Mouse (Mus musculus): ENCODE measurements around the gene Gm17268.

Gene Gm17268

DNA sequence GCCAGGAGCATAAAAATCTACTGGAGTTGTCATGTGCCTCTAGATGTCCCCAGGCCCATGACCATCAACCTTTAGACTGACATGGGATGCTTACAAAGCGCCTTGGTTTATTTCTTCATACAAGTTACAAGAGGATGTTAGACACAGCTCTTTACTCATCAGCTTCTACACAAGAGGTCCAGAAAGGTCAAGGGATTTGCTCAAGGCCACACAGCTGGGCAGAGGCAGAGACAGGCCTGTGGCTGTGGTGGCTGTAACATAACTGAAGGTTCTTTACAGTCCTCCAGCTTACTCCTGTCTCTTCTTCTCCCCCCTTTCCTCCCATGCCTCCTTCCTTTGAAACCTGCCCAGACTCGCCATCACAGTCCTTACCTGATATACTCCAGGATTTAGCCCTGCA is 8.2 kb downstream of the Gm17268 start:
- DNase-seq, result no peak

- no peak for DNase-seq
These were observed 14.6 kb downstream of the Gm17268 start for GRCm38 (mm10) chr11:82023769-82024168.

DNA sequence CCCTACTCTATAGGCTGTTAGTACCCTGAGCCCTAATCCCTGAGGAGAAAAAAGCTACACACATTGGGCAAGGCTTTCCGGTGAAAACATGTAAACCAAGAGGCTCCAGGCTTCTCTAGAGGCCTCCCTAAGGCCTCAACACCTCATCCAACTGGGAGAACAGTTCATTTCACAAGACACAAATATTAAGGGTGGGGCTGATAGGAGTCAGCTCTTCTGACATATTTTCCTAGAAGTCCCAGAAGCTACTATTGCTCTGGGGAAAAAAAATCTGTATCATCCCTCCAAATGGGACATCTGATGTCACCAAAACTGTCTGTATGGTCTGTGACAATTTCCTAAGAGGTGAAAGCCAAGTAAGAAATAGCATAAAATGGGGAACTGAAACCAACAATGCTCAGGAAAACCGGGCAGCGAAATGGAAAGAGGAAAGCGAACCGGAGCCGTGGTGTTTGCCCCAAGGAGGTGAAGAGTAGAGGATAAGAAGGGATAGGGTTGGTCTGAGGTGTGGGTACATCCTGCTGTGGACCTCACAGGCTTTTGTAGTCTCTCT is 15.8 kb downstream of the Gm17268 start:
- DNase-seq, result no peak

GRCm38 (mm10) chr11:82021406-82021805 is 17.0 kb downstream of the Gm17268 start:
- no peak for DNase-seq

GRCm38 (mm10) chr11:82019793-82020192 is 18.6 kb downstream of the Gm17268 start:
- DNase-seq, result no peak

GRCm38 (mm10) chr11:82019389-82019788 is 19.0 kb downstream of the Gm17268 start:
- DNase-seq, result no peak

DNA sequence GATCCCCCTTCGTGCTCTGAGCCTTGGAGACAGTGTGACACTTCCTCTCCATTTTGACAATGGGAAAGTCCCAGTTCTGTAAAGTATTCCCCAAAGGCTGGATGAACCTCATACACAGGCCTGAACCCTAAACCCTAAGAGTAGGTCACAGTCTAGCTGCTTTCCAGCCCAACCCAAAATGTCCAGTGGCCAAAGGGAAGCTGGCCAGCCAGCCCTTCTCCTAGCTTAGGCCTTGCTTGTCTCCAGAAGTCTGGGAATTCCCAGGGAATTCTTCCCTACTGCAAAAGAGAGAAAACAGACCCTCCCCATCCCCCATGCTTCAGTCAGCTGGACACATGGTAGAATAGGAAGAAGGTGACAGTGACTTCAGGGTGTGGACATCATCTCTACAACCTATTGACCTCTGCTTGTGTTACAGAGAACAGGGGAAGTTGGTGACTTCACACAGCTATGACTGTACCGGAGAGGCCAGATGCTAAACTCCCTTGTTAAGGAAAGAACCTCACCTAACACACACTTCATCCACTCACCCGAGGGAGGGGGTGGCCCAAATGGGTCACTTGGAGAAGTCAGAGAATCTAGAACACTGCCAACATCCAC is 22.1 kb downstream of the Gm17268 start:
- no peak for DNase-seq

- DNase-seq, result no peak
These were observed 23.3 kb downstream of the Gm17268 start for GRCm38 (mm10) chr11:82015066-82015465.

- DNase-seq, result no peak
These were observed 24.6 kb downstream of the Gm17268 start for GRCm38 (mm10) chr11:82013756-82014155.

DNA sequence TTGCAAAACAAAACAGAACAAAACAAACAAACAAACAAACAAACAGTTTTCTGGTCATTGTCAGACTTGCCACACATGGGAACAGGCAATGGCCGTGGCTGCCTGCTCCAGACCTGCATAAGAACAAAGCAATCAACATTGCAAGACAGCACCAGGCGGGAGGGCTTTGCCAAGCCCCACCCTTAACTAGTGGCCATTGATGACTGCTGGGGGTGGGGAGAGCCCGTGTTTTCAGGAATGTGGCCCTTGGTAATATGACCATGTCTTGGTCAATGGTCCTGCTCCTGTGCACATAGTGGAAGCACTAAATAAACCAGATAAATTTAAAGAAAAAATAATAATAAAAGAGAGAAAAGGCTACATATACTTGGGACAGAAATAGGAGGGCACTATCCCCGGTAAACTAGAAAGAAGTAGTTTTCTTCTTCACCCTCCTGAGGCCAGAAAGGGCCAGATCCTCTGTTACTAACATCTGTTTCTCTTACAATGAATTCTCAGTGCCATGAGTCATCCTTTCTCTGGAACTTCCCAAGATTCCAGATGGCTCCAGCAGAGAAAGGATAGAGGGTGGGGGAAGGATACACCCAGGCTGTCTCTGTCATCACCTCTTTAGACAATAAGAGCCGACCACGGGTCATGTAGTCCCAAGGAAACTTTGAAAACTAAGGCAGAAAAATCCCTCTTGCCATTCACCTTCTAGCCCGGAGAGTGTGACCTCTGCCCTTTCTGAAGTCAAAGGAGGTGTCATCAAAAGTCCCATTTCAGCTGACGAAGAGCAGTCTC is 26.8 kb downstream of the Gm17268 start:
- no peak for DNase-seq

GRCm38 (mm10) chr11:82010115-82010514 is 28.2 kb downstream of the Gm17268 start:
- DNase-seq, result no peak

- peak; percentile 7 for DNase-seq
These were observed 31.5 kb downstream of the Gm17268 start for GRCm38 (mm10) chr11:82006796-82007423.

DNA sequence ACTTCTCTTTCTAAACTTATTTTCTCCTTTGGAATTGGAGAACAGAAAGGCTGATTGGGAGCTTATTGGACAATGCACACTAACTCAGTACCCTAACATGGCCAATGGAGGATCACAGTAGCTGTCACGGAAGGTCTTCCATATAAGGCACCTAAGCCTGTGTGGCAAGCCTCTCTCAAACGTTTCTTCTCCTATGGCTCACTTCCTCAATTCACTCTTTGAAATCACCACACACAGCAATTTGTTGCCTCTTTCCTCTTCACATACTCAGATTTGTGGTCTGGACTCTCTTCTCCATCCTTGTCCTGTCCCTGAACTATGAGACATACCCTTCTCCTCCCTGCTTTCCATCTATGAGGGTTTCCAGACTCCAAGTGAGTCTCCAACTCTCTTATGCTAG is 33.6 kb downstream of the Gm17268 start:
- no peak for DNase-seq

GRCm38 (mm10) chr11:82000581-82000980 is 37.8 kb downstream of the Gm17268 start:
- DNase-seq, result no peak

- DNase-seq, result no peak
These were observed 38.9 kb downstream of the Gm17268 start for GRCm38 (mm10) chr11:81999469-81999868.

- DNase-seq, result no peak
These were observed 39.7 kb downstream of the Gm17268 start for GRCm38 (mm10) chr11:81998646-81999045.

DNA sequence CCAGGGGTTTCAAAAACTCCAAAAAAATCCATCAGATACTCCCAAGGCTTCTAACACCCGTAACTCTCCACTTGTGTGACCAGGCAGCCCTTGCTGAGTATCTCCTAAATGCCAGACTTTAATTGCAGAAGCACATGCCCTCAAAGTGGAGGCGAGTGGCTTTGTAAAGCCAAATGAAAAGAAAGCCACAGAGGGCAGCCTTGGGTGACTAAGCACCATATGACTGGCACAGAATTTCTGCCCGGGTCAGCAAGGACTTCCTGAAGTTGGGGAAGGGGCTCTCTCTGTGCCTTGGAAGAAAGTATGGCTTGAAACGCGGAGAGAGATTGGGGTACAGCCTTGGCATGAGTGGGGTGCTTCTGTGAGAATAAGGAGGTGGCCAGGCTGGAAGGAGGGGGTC is 41.3 kb downstream of the Gm17268 start:
- DNase-seq, result no peak

- DNase-seq, result peak; percentile 62
These were observed 42.1 kb downstream of the Gm17268 start for GRCm38 (mm10) chr11:81996172-81996841.

- DNase-seq, result peak; percentile 61
These were observed 55.2 kb downstream of the Gm17268 start for GRCm38 (mm10) chr11:81983146-81983545.

DNA sequence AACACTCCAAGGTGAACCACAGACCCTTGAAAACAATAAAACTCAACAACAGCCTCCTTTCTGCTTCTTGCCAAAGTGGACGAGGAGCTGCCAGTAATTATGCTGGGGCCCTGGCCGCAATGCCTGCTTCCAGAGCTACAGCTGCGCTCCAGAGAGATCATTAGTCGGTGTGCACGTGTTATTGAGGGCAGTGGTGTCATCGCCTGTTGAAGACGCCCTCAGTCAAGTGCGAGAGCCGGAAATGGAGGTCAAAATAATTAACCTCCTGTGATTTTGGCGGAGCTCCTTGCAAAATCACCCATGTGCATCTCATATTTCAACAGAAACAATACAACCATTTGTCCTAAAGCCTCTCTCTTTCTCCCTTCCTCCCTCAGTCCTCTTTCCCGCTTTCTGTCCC is 56.2 kb downstream of the Gm17268 start:
- DNase-seq, result no peak
